Mouse (Mus musculus) testis, adult 10 weeks (tissue): ENCODE results near the gene Cdkn2b. TPM values are rescaled to one million over a fixed set of nuclear protein-coding genes. Genes with fewer than 3 reads are reported as not detected.

Experiments used
- polyA plus RNA-seq: library from polyadenylated mRNA; stranded (reverse); fragments of 350-450 nt; fragmentation: Illumina TruSeq; extraction: RNeasy Lipid Tissue Mini Kit (QIAGEN cat#74804); gene quantifications from one replicate; pipeline ENCODE4 v1.2.3, GENCODE M21; 2014; ENCODE audit warnings: low read depth, low replicate concordance

Gene Cdkn2b
- 6.8 TPM for polyA plus RNA-seq

DNA sequence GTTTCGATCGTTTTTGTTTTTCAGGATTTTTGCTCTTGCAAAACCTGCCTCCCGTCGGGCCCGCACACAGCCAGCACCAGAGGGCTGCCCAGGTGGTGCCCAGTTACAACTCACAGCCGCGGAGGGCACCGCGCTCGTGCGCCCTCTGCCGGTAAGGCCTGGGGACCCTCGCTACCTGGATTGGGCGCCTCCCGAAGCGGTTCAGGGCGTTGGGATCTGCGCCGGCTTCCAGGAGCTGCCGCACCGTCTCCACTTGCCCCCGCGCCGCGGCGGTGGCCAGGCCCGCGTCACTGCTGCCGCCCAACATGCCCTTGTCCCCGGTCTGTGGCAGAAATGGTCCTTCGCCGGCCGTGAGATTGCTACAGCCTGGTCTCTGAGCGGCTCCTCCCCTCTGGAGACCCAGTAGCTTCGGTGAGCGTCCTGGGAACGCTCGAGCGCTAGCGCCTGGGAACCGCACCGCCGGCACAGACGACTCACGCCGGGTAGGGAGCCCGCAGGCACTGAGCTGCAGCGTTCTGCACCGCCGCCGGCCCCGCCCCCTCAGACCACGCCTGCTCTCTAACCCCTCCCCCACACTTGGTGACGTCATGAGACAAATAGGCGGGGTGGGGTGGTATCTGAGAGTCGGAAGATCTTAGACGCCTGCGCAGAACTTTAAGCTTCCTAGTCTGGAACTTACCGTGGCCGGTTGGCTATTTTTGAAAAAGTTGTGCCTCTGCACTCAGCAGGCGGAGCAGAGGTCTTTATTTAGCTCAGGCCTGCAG is at the start of gene Cdkn2b:
Cdkn2b (minus strand) TSS at position 549 of the 764 bp plus-strand sequence.

DNA sequence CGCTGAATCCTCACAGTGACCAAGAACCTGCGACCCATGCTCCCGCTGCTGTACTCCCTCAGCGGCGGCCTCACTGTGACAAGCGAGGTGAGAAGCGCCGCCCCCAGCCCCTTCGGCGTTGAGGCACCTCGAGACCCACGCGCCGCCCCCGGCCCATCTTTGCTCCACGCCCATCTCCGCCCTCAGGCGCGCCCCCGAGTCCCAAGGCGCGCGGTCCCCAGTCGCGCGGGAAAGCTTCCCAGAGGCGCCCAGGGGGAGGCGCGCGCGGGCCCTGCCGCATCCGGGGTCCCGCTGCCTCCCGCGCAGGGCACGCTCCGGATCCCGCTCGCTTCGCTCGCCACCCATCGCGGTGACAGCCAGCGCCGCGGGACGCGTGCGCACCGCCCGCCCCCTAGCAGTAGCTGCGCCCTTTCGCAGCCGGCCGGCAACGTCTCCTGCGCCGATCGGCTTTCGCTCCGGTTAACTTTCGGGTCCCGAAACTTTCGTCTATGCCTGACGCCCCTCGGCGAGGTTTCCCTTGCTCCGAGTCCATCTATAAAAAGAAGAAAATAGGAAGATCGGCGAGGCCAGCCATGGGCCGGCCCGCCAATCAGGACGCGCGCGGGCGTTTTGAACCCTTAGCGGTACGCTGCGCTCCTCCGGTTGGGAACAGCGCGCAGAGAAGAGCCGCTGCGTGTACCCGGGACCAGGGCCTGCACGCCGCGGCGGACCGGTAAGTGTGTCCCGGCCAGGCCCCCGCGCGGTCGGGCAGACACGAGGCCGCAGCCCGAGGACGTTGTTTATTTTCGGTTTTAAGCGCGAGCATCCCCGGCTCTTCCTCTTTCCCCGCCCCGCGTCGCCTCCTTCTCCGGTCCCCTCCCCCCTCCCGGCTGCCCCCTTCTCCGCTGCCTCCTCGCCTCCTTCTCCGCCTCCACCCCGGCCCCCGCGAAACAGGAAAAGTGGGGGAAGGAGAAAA is 16.1 kb downstream of the Cdkn2b start, which contains the start of gene Cdkn2a:
Cdkn2a (minus strand) TSS at position 168 of the 955 bp plus-strand sequence.

Other genes starting within 250 kb of the Cdkn2b start
- gene Mtap, start 173.9 kb downstream of the Cdkn2b start, polyA plus RNA-seq, result 11.4 TPM
- 0.36 TPM for gene Cdkn2a, start 16.4 kb downstream of the Cdkn2b start, polyA plus RNA-seq